Mouse (Mus musculus): ENCODE measurements at regions not wholly inside any gene's neighbourhood (a gene's known extent, or its start where the extent isn't known, plus 50 kb on each side); places are given as distances from the start of the nearest gene placed in this dataset.

GRCm38 (mm10) chr13:100951185-100951508 is 117.9 kb upstream of the Slc30a5 start:
- no peaks in the 10 kb centered on the region for H3K36me3 ChIP-seq (ENCODE audit: control insufficient read depth)
- no peaks in the 10 kb centered on the region for H3K9me3 ChIP-seq (ENCODE audit: control insufficient read depth, low read length)
- no peak overlapping the region for H3K4me3 ChIP-seq (replicated peaks)

GRCm38 (mm10) chr13:100950348-100951184 is 117.3 kb upstream of the Slc30a5 start:
- H3K36me3 ChIP-seq (ENCODE audit: control insufficient read depth), result no peaks in the 10 kb centered on the region
- no peaks in the 10 kb centered on the region for H3K27me3 ChIP-seq (ENCODE audit: control insufficient read depth)
- no peak for TF ChIP-seq TAL1 (IDR thresholded peaks at IDR 0.05; ENCODE audit: low read length)
- no peak overlapping the region for H3K4me3 ChIP-seq (replicated peaks)
- H3K9me3 ChIP-seq (ENCODE audit: control insufficient read depth, low read length), result no peaks in the 10 kb centered on the region
- H3K4me1 ChIP-seq (ENCODE audit: control insufficient read depth), result no peaks in the 10 kb centered on the region

More at GRCm38 (mm10) chr13:100951185-100951508, 117.9 kb upstream of the Slc30a5 start:
- Histone ChIP-seq H3K4me1 (ENCODE audit: control insufficient read depth) (no peaks in the 10 kb centered on the region), H3K27me3 (ENCODE audit: control insufficient read depth) (no peaks in the 10 kb centered on the region)
- TF ChIP-seq GATA1 (IDR thresholded peaks at IDR 0.05; ENCODE audit: low read length) (no peak), TAL1 (IDR thresholded peaks at IDR 0.05; ENCODE audit: low read length) (no peak)

- Histone ChIP-seq H3K36me3 (ENCODE audit: control insufficient read depth) (no peaks in the 10 kb centered on the region), H3K27me3 (ENCODE audit: control insufficient read depth) (no peaks in the 10 kb centered on the region), H3K4me3 (replicated peaks) (no peak overlapping the region), H3K4me1 (ENCODE audit: control insufficient read depth) (no peaks in the 10 kb centered on the region), H3K9me3 (ENCODE audit: control insufficient read depth, low read length) (no peaks in the 10 kb centered on the region)
- TF ChIP-seq TAL1 (IDR thresholded peaks at IDR 0.05; ENCODE audit: low read length) (no peak), GATA1 (IDR thresholded peaks at IDR 0.05; ENCODE audit: low read length) (no peak)
Observed at GRCm38 (mm10) chr13:100943206-100943848, 110.1 kb upstream of the Slc30a5 start.

- Histone ChIP-seq H3K4me1 (ENCODE audit: control insufficient read depth) (no peaks in the 10 kb centered on the region), H3K27me3 (ENCODE audit: control insufficient read depth) (no peaks in the 10 kb centered on the region), H3K4me3 (replicated peaks) (no peak overlapping the region), H3K36me3 (ENCODE audit: control insufficient read depth) (no peaks in the 10 kb centered on the region), H3K9me3 (ENCODE audit: control insufficient read depth, low read length) (no peaks in the 10 kb centered on the region)
- TF ChIP-seq TAL1 (IDR thresholded peaks at IDR 0.05; ENCODE audit: low read length) (no peak), GATA1 (IDR thresholded peaks at IDR 0.05; ENCODE audit: low read length) (no peak)
Observed at GRCm38 (mm10) chr13:100940791-100941190, 107.6 kb upstream of the Slc30a5 start.

GRCm38 (mm10) chr13:100939677-100940076 is 106.5 kb upstream of the Slc30a5 start:
- Histone ChIP-seq H3K9me3 (ENCODE audit: control insufficient read depth, low read length) (no peaks in the 10 kb centered on the region), H3K4me3 (replicated peaks) (no peak overlapping the region), H3K4me1 (ENCODE audit: control insufficient read depth) (no peaks in the 10 kb centered on the region), H3K36me3 (ENCODE audit: control insufficient read depth) (no peaks in the 10 kb centered on the region), H3K27me3 (ENCODE audit: control insufficient read depth) (no peaks in the 10 kb centered on the region)
- TF ChIP-seq GATA1 (IDR thresholded peaks at IDR 0.05; ENCODE audit: low read length) (no peak), TAL1 (IDR thresholded peaks at IDR 0.05; ENCODE audit: low read length) (no peak)

GRCm38 (mm10) chr13:100933265-100933664 is 100.0 kb upstream of the Slc30a5 start:
- no peak overlapping the region for H3K4me3 ChIP-seq (replicated peaks)
- TF ChIP-seq GATA1 (IDR thresholded peaks at IDR 0.05; ENCODE audit: low read length), result no peak
- no peak for TF ChIP-seq TAL1 (IDR thresholded peaks at IDR 0.05; ENCODE audit: low read length)
- H3K4me1 ChIP-seq (ENCODE audit: control insufficient read depth), result no peaks in the 10 kb centered on the region

GRCm38 (mm10) chr13:100899566-100899965 is 66.3 kb upstream of the Slc30a5 start:
- no peaks in the 10 kb centered on the region for H3K4me1 ChIP-seq (ENCODE audit: control insufficient read depth)
- TF ChIP-seq TAL1 (IDR thresholded peaks at IDR 0.05; ENCODE audit: low read length) (no peak), GATA1 (IDR thresholded peaks at IDR 0.05; ENCODE audit: low read length) (no peak)

More at GRCm38 (mm10) chr13:100933265-100933664, 100.0 kb upstream of the Slc30a5 start:
- Histone ChIP-seq H3K36me3 (ENCODE audit: control insufficient read depth) (no peaks in the 10 kb centered on the region), H3K9me3 (ENCODE audit: control insufficient read depth, low read length) (no peaks in the 10 kb centered on the region), H3K27me3 (ENCODE audit: control insufficient read depth) (no peaks in the 10 kb centered on the region)

GRCm38 (mm10) chr13:100893871-100894270 is 60.6 kb upstream of the Slc30a5 start:
- Histone ChIP-seq H3K4me1 (ENCODE audit: control insufficient read depth) (peaks cover 2% of the 10 kb centered on the region), H3K36me3 (ENCODE audit: control insufficient read depth) (no peaks in the 10 kb centered on the region), H3K4me3 (replicated peaks) (no peak overlapping the region), H3K9me3 (ENCODE audit: control insufficient read depth, low read length) (no peaks in the 10 kb centered on the region), H3K27me3 (ENCODE audit: control insufficient read depth) (no peaks in the 10 kb centered on the region; the same call in 1 of the 2 replicates)
- TF ChIP-seq GATA1 (IDR thresholded peaks at IDR 0.05; ENCODE audit: low read length), result no peak
- no peak for TF ChIP-seq TAL1 (IDR thresholded peaks at IDR 0.05; ENCODE audit: low read length)

More at GRCm38 (mm10) chr13:100899566-100899965, 66.3 kb upstream of the Slc30a5 start:
- Histone ChIP-seq H3K4me3 (replicated peaks) (no peak overlapping the region), H3K9me3 (ENCODE audit: control insufficient read depth, low read length) (no peaks in the 10 kb centered on the region), H3K36me3 (ENCODE audit: control insufficient read depth) (no peaks in the 10 kb centered on the region), H3K27me3 (ENCODE audit: control insufficient read depth) (no peaks in the 10 kb centered on the region)

- H3K4me1 ChIP-seq (ENCODE audit: control insufficient read depth), result peaks cover 2% of the 10 kb centered on the region
- H3K27me3 ChIP-seq (ENCODE audit: control insufficient read depth), result no peaks in the 10 kb centered on the region; the same call in 1 of the 2 replicates
- H3K9me3 ChIP-seq (ENCODE audit: control insufficient read depth, low read length), result no peaks in the 10 kb centered on the region
- H3K4me3 ChIP-seq (replicated peaks), result no peak overlapping the region
- no peak for TF ChIP-seq GATA1 (IDR thresholded peaks at IDR 0.05; ENCODE audit: low read length)
- no peak for TF ChIP-seq TAL1 (IDR thresholded peaks at IDR 0.05; ENCODE audit: low read length)
- no peaks in the 10 kb centered on the region for H3K36me3 ChIP-seq (ENCODE audit: control insufficient read depth)
Observed at GRCm38 (mm10) chr13:100893096-100893495, 59.9 kb upstream of the Slc30a5 start.
